Mouse (Mus musculus) CH12.LX (cell line): ENCODE data around the gene Ctdsp1. TPM values are rescaled to one million over a fixed set of nuclear protein-coding genes. Genes with fewer than 3 reads are reported as not detected.

Experiments
- DNase-seq: peaks from one replicate; pipeline ENCODE4 v3.0.0-alpha.2; 2013; ENCODE audit errors: extremely low read depth
- H3K27ac ChIP-seq: 2 replicates; pipeline ENCODE4 v1.5.1; 2012; ENCODE audit warnings: low read depth, mild to moderate bottlenecking, control low read depth, moderate library complexity; ENCODE audit not compliant: insufficient read depth
- H3K27me3 ChIP-seq: replicated peaks from 2 replicates; pipeline ENCODE3; 2012; ENCODE audit warnings: inconsistent platforms
- H3K36me3 ChIP-seq, 2 experiments: replicated peaks in 1 of 2; 2 replicates each; pipeline versions ENCODE3 to v1.6.1; 2012; ENCODE audit warnings: inconsistent platforms in 1 of 2, low read length in 1 of 2, mild to moderate bottlenecking in 1 of 2, mixed read lengths in 1 of 2, moderate library complexity in 1 of 2; ENCODE audit not compliant: control insufficient read depth in 1 of 2, insufficient read depth in 1 of 2
- H3K4me1 ChIP-seq, 2 experiments: 2 replicates each; pipeline ENCODE4 v1.6.1; 2012; ENCODE audit warnings: inconsistent platforms in 1 of 2, moderate library complexity in 1 of 2; ENCODE audit not compliant: insufficient read depth in 2 of 2, control insufficient read depth in 1 of 2
- H3K4me2 ChIP-seq: 2 replicates; pipeline ENCODE4 v1.6.1; 2012; ENCODE audit warnings: low read depth, mild to moderate bottlenecking, control low read depth; ENCODE audit not compliant: poor library complexity, insufficient read depth, severe bottlenecking
- H3K4me3 ChIP-seq, 3 experiments: fragments of 150-350 bp in 1 of 3; sonication (generic) in 1 of 3; replicated peaks in 1 of 3; 2 replicates each; pipeline versions ENCODE3 to v1.5.1; 2011 to 2012; ENCODE audit warnings: low read depth in 2 of 3, low read length in 2 of 3, mild to moderate bottlenecking in 2 of 3, moderate library complexity in 2 of 3, control low read depth in 1 of 3, improper control_type of control experiment in 1 of 3, inconsistent platforms in 1 of 3, mixed read lengths in 1 of 3; ENCODE audit not compliant: poor library complexity in 1 of 3
- H3K79me2 ChIP-seq: replicated peaks from 2 replicates; pipeline ENCODE4 v1.6.1; 2012; ENCODE audit warnings: mild to moderate bottlenecking, moderate library complexity; ENCODE audit not compliant: control insufficient read depth, poor library complexity, insufficient read depth, severe bottlenecking; ENCODE audit errors: extremely low read depth
- H3K9ac ChIP-seq: 2 replicates; pipeline ENCODE4 v1.6.1; 2012; ENCODE audit warnings: low read depth, mild to moderate bottlenecking, control low read depth, moderate library complexity; ENCODE audit not compliant: insufficient read depth
- H3K9me3 ChIP-seq: replicated peaks from 2 replicates; pipeline ENCODE3; 2012; ENCODE audit warnings: low read length, inconsistent platforms, mixed read lengths
- BHLHE40 ChIP-seq: IDR thresholded peaks from 2 replicates; pipeline ENCODE4 v1.6.1; 2011; ENCODE audit warnings: mild to moderate bottlenecking, low read depth, low read length, improper control_type of control experiment
- CHD2 ChIP-seq: IDR thresholded peaks from 2 replicates; pipeline ENCODE4 v1.6.1; 2011; ENCODE audit warnings: low read length, improper control_type of control experiment
- CTCF ChIP-seq, 2 experiments: IDR thresholded peaks in 1 of 2; conservative IDR thresholded peaks in 1 of 2; 2 replicates each; pipeline ENCODE4 v1.5.1; 2011 to 2012; ENCODE audit warnings: low read depth in 2 of 2, low read length in 2 of 2, improper control_type of control experiment in 1 of 2, inconsistent platforms in 1 of 2, mild to moderate bottlenecking in 1 of 2, moderate library complexity in 1 of 2
- ELF1 ChIP-seq: IDR thresholded peaks from 2 replicates; pipeline ENCODE4 v1.6.1; 2014; ENCODE audit warnings: low read depth, mild to moderate bottlenecking, inconsistent platforms, low read length, improper control_type of control experiment
- ETS1 ChIP-seq: conservative IDR thresholded peaks from 2 replicates; pipeline ENCODE4 v1.6.1; 2012; ENCODE audit warnings: low read depth, mild to moderate bottlenecking, inconsistent platforms, low read length, improper control_type of control experiment, moderate library complexity
- GABPA ChIP-seq: IDR thresholded peaks from 2 replicates; pipeline ENCODE4 v1.6.1; 2012; ENCODE audit warnings: low read depth, low read length, improper control_type of control experiment, inconsistent platforms; ENCODE audit not compliant: insufficient replicate concordance
- HCFC1 ChIP-seq: IDR thresholded peaks from 2 replicates; pipeline ENCODE4 v1.6.1; 2012; ENCODE audit warnings: low read depth, mild to moderate bottlenecking, inconsistent platforms, low read length, improper control_type of control experiment
- IRF4 ChIP-seq: IDR thresholded peaks from 2 replicates; pipeline ENCODE4 v1.6.1; 2014; ENCODE audit warnings: low read depth, mild to moderate bottlenecking, inconsistent platforms, low read length, improper control_type of control experiment
- JUN ChIP-seq: IDR thresholded peaks from 2 replicates; pipeline ENCODE4 v1.6.1; 2011; ENCODE audit warnings: low read depth, mild to moderate bottlenecking, low read length, improper control_type of control experiment, moderate library complexity; ENCODE audit not compliant: insufficient read depth
- JUND ChIP-seq: conservative IDR thresholded peaks from 2 replicates; pipeline ENCODE4 v1.6.1; 2011; ENCODE audit warnings: low read depth, low read length, improper control_type of control experiment
- MAX ChIP-seq: IDR thresholded peaks from 2 replicates; pipeline ENCODE4 v1.6.1; 2011; ENCODE audit warnings: low read length, improper control_type of control experiment
- MAZ ChIP-seq: IDR thresholded peaks from 2 replicates; pipeline ENCODE4 v1.6.1; 2012; ENCODE audit warnings: low read depth, mild to moderate bottlenecking, inconsistent platforms, low read length, improper control_type of control experiment, moderate library complexity
- MEF2A ChIP-seq: IDR thresholded peaks from 2 replicates; pipeline ENCODE4 v1.6.1; 2014; ENCODE audit warnings: low read depth, mild to moderate bottlenecking, inconsistent platforms, low read length, improper control_type of control experiment, borderline replicate concordance
- MXI1 ChIP-seq: IDR thresholded peaks from 2 replicates; pipeline ENCODE4 v1.6.1; 2011; ENCODE audit warnings: mild to moderate bottlenecking, low read depth, low read length, improper control_type of control experiment
- MYC ChIP-seq: IDR thresholded peaks from 2 replicates; pipeline ENCODE4 v1.6.1; 2011; ENCODE audit warnings: low read depth, mild to moderate bottlenecking, improper control_type of control experiment, low read length
- NELFE ChIP-seq: IDR thresholded peaks from 2 replicates; pipeline ENCODE4 v1.6.1; 2011; ENCODE audit warnings: low read depth, low read length, improper control_type of control experiment
- NRF1 ChIP-seq: IDR thresholded peaks from 2 replicates; pipeline ENCODE4 v1.6.1; 2014; ENCODE audit warnings: low read depth, mild to moderate bottlenecking, inconsistent platforms, low read length, improper control_type of control experiment, moderate library complexity
- PAX5 ChIP-seq: IDR thresholded peaks from 2 replicates; pipeline ENCODE4 v1.6.1; 2012; ENCODE audit warnings: low read length, inconsistent platforms, mixed read lengths
- POLR2A ChIP-seq: IDR thresholded peaks from 2 replicates; pipeline ENCODE4 v1.6.1; 2011; ENCODE audit warnings: low read depth, mild to moderate bottlenecking, improper control_type of control experiment, low read length
- POLR2AphosphoS2 ChIP-seq: IDR thresholded peaks from 2 replicates; pipeline ENCODE4 v1.6.1; 2011; ENCODE audit warnings: low read depth, low read length, improper control_type of control experiment
- RAD21 ChIP-seq: IDR thresholded peaks from 2 replicates; pipeline ENCODE4 v1.6.1; 2011; ENCODE audit warnings: low read depth, mild to moderate bottlenecking, low read length, improper control_type of control experiment, moderate library complexity
- RCOR1 ChIP-seq: conservative IDR thresholded peaks from 2 replicates; pipeline ENCODE4 v1.6.1; 2012; ENCODE audit warnings: low read depth, mild to moderate bottlenecking, inconsistent platforms, low read length, improper control_type of control experiment
- SIN3A ChIP-seq: IDR thresholded peaks from 2 replicates; pipeline ENCODE4 v1.6.1; 2012; ENCODE audit warnings: low read length, improper control_type of control experiment, inconsistent platforms
- SMC3 ChIP-seq: IDR thresholded peaks from 2 replicates; pipeline ENCODE4 v1.6.1; 2011; ENCODE audit warnings: low read depth, low read length, improper control_type of control experiment
- TBP ChIP-seq: conservative IDR thresholded peaks from 2 replicates; pipeline ENCODE4 v1.6.1; 2011; ENCODE audit warnings: low read depth, low read length, improper control_type of control experiment
- TCF12 ChIP-seq: IDR thresholded peaks from 2 replicates; pipeline ENCODE4 v1.6.1; 2014; ENCODE audit warnings: low read depth, mild to moderate bottlenecking, inconsistent platforms, low read length, improper control_type of control experiment
- UBTF ChIP-seq: IDR thresholded peaks from 2 replicates; pipeline ENCODE4 v1.6.1; 2012; ENCODE audit warnings: low read depth, mild to moderate bottlenecking, inconsistent platforms, low read length, improper control_type of control experiment, moderate library complexity
- USF1 ChIP-seq: IDR thresholded peaks from 2 replicates; pipeline ENCODE4 v1.6.1; 2014; ENCODE audit warnings: low read depth, mild to moderate bottlenecking, inconsistent platforms, low read length, improper control_type of control experiment
- ZC3H11A ChIP-seq: IDR thresholded peaks from 2 replicates; pipeline ENCODE4 v1.6.1; 2012; ENCODE audit warnings: low read depth, mild to moderate bottlenecking, inconsistent platforms, low read length, improper control_type of control experiment
- ZKSCAN1 ChIP-seq: IDR thresholded peaks from 2 replicates; pipeline ENCODE4 v1.6.1; 2012; ENCODE audit warnings: low read depth, inconsistent platforms, low read length, improper control_type of control experiment, borderline replicate concordance
- ZNF384 ChIP-seq: IDR thresholded peaks from 2 replicates; pipeline ENCODE4 v1.6.1; 2012; ENCODE audit warnings: low read depth, low read length, improper control_type of control experiment, inconsistent platforms
- dilution Hi-C: fragments of 300-500 bp; cut with MboI; formaldehyde crosslinking; loops from 2 replicates; pipeline ENCODE4 v1.14.3; 2020; ENCODE audit warnings: low sequenced_read_pairs; ENCODE audit not compliant: extremely low pct_unique_long_range_greater_than_20kb, extremely low pct_ligation_motif_present
- in situ Hi-C: fragments of 300-500 bp; cut with MboI; formaldehyde crosslinking; loops from 3 replicates; pipeline ENCODE4 v1.14.3; 2019; ENCODE audit warnings: low sequenced_read_pairs, low pct_ligation_motif_present, low pct_unique_long_range_greater_than_20kb, mixed read lengths
- polyA plus RNA-seq: library from polyadenylated mRNA; unstranded; fragments of >175 nt; gene quantifications from 2 replicates; pipeline ENCODE4 v1.2.1, GENCODE M21; 2012; ENCODE audit warnings: low read depth; ENCODE audit not compliant: insufficient read length
- total RNA-seq, 2 experiments: library from RNA; depleted of rRNA; stranded (reverse); fragments of 300-350 nt in 1 of 2; fragments of >200 nt in 1 of 2; gene quantifications; 2 replicates each; pipeline ENCODE4 v1.2.3; 2012 to 2014

Gene Ctdsp1
- total and polyA plus RNA-seq, 3 experiments: 14.4 to 65.8 (median 23.4) TPM

DNA sequence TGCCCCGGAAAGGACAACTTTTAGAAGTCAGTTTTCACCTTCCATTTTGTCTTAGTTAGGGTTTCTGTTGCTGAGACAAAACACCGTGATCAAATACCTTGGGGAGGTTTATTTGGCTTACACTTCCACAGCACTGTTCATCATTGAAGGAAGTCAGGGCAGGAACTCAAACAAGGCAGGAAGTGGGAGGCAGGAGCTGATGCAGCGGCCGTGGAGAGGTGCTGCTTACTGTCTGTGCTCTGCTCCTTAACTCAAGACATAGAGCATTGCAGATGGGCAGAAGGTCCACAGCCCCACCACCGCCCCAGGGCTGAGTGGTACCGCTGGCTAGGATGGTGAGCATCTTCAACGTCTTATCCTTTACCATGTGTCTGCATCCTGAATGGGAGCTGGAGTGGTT, 49.4 kb upstream of the Ctdsp1 start:
- H3K4me3 ChIP-seq: peak overlapping the region in 2 of 3 experiments; percentile 24 to 33
- in situ Hi-C loops (no loop called here), dilution Hi-C loops (no loop called here)
- peaks cover 59% of the 10 kb centered on the region for H3K79me2 ChIP-seq
- H3K27me3 ChIP-seq: no peaks in the 10 kb centered on the region
- H3K9me3 ChIP-seq: peaks cover 18% of the 10 kb centered on the region
- H3K27ac ChIP-seq: peak overlapping the region; percentile 100
- H3K4me2 ChIP-seq: peak overlapping the region; percentile 80; the same call in 1 of the 2 replicates
- H3K36me3 ChIP-seq: peaks cover 23 to 61% of the 10 kb centered on the region in 2 experiments
- TF ChIP-seq UBTF (peak; percentile 39; the same call in 1 of the 2 replicates), BHLHE40 (no peak), ELF1 (peak; percentile 24; the same call in 1 of the 2 replicates), TBP (no peak), JUND (no peak)
- peak overlapping the region; percentile 2; the same call in 1 of the 2 replicates for H3K9ac ChIP-seq
- DNase-seq: no peak
- peaks cover 63 to 89% of the 10 kb centered on the region in 2 experiments for H3K4me1 ChIP-seq

DNA sequence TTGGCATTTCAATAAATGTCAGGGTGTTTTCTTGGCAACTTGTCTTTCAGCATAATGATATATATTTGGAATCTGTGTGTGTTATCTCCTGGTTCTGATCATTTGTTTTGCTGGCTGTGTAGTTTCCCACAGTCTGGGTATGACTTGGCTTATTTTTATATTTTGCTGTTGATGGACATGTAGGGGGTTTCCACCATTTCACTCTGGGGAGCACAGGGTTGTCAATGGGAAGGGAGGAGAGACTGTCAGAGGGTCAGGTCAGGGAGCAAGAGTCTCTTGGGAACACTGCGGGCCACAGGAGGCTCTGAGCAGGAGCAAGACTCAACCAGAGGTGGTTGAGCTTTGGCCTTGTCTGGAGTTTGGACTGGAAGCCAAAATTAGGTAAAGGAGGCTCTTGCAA, 49.0 kb upstream of the Ctdsp1 start:
- peak overlapping the region; percentile 100 for H3K27ac ChIP-seq
- H3K4me2 ChIP-seq: peak overlapping the region; percentile 80
- peaks cover 59% of the 10 kb centered on the region for H3K79me2 ChIP-seq
- peaks cover 27 to 61% of the 10 kb centered on the region in 2 experiments for H3K36me3 ChIP-seq
- H3K4me3 ChIP-seq: peak overlapping the region in 2 of 3 experiments; percentile 24 to 33
- H3K9me3 ChIP-seq: peaks cover 18% of the 10 kb centered on the region
- peak overlapping the region; percentile 34 for H3K9ac ChIP-seq
- DNase-seq: peak; percentile 80
- in situ Hi-C loops: no loop called here
- dilution Hi-C loops: no loop called here
- peaks cover 62 to 89% of the 10 kb centered on the region in 2 experiments for H3K4me1 ChIP-seq
- H3K27me3 ChIP-seq: no peaks in the 10 kb centered on the region
- TF ChIP-seq ELF1 (0 out of 2 replicates have a peak, but pooled peaks have one; percentile 27), POLR2AphosphoS2 (no peak; the same call in 1 of the 2 replicates), RAD21 (no peak; the same call in none of the 2 replicates), ETS1 (peak; percentile 90), MAZ (peak; percentile 81; the same call in 1 of the 2 replicates), JUN (peak; percentile 79), JUND (peak; percentile 81), CTCF (conservative IDR thresholded peaks at IDR 0.05 in 1 of 2, IDR thresholded peaks at IDR 0.05 in 1 of 2; ENCODE audit: low read depth in 2 of 2, low read length in 2 of 2) (no peak), PAX5 (no peak), MAX (peak; percentile 73), BHLHE40 (peak; percentile 79), POLR2A (peak; percentile 40), UBTF (no peak), NRF1 (0 out of 2 replicates have a peak, but pooled peaks have one; percentile 39), RCOR1 (no peak; the same call in 1 of the 2 replicates), MEF2A (peak; percentile 95), TBP (no peak), GABPA (no peak), SIN3A (peak; percentile 83), ZNF384 (no peak), NELFE (peak; percentile 51; the same call in 1 of the 2 replicates), ZKSCAN1 (no peak), HCFC1 (no peak), CHD2 (peak; percentile 81), IRF4 (peak; percentile 96), MXI1 (0 out of 2 replicates have a peak, but pooled peaks have one; percentile 51), TCF12 (peak; percentile 96), MYC (0 out of 2 replicates have a peak, but pooled peaks have one; percentile 61), ZC3H11A (no peak), SMC3 (peak; percentile 20; the same call in 1 of the 2 replicates), USF1 (no peak)
